Mouse (Mus musculus) spleen, adult 2 months (tissue): ENCODE measurements at regions not wholly inside any gene's neighbourhood (a gene's known extent, or its start where the extent isn't known, plus 50 kb on each side); places are given as distances from the start of the nearest gene placed in this dataset.

Experiments
- CTCF ChIP-seq: fragments of 200-500 bp; IDR thresholded peaks from 2 replicates; pipeline ENCODE4 v1.5.1; 2011; ENCODE audit warnings: mild to moderate bottlenecking, inconsistent platforms; ENCODE audit not compliant: insufficient read depth, insufficient read length, insufficient replicate concordance; ENCODE audit errors: extremely low read depth
- POLR2A ChIP-seq: fragments of 200-500 bp; IDR thresholded peaks from 2 replicates; pipeline ENCODE4 v1.6.1; 2011; ENCODE audit warnings: low read depth, low read length, inconsistent platforms

- TF ChIP-seq CTCF = no peak
- TF ChIP-seq POLR2A = no peak
Observed at GRCm38 (mm10) chr8:90755020-90755419, 62.2 kb downstream of the Gm19935 start.
